Mouse (Mus musculus) liver, postnatal 0 days (tissue): ENCODE data around the gene Dazap2. TPM values are rescaled to one million over a fixed set of nuclear protein-coding genes. Genes with fewer than 3 reads are reported as not detected.

Source experiments
- ATAC-seq: fragments of 200-750 bp; cut with Nextera tagmentation; 2 replicates; pipeline ENCODE4 v1.8.0; 2017; ENCODE audit warnings: mild to moderate bottlenecking, moderate library complexity
- DNase-seq: peaks from one replicate; pipeline ENCODE4 v3.0.0-alpha.2; 2016
- H3K27ac ChIP-seq: fragments of 300-500 bp; sonication (generic); 2 replicates; pipeline ENCODE4 v1.5.1; 2014; ENCODE audit warnings: antibody characterized with exemption, moderate library complexity, mild to moderate bottlenecking, low read depth
- H3K27me3 ChIP-seq: fragments of 300-500 bp; sonication (generic); 2 replicates; pipeline ENCODE4 v1.6.1; 2014; ENCODE audit warnings: low read length, control low read depth, mixed read lengths; ENCODE audit not compliant: insufficient read depth
- H3K36me3 ChIP-seq: fragments of 300-500 bp; sonication (generic); replicated peaks from 2 replicates; pipeline ENCODE4 v1.6.1; 2014; ENCODE audit warnings: mild to moderate bottlenecking, control low read depth, low read length, moderate library complexity, mixed read lengths; ENCODE audit not compliant: insufficient read depth
- H3K4me1 ChIP-seq: fragments of 300-500 bp; sonication (generic); 2 replicates; pipeline ENCODE4 v1.6.1; 2014; ENCODE audit warnings: antibody characterized with exemption, mild to moderate bottlenecking, control low read depth; ENCODE audit not compliant: insufficient read depth
- H3K4me2 ChIP-seq: fragments of 300-500 bp; sonication (generic); 2 replicates; pipeline ENCODE4 v1.6.1; 2014; ENCODE audit warnings: low read depth, mild to moderate bottlenecking, low read length, moderate library complexity, mixed read lengths
- H3K4me3 ChIP-seq: fragments of 300-500 bp; sonication (generic); 2 replicates; pipeline ENCODE4 v1.5.1; 2014; ENCODE audit warnings: low read depth, low read length
- H3K9ac ChIP-seq: fragments of 300-500 bp; sonication (generic); replicated peaks from 2 replicates; pipeline ENCODE4 v1.6.1; 2014; ENCODE audit warnings: mild to moderate bottlenecking, moderate library complexity
- H3K9me3 ChIP-seq: fragments of 300-500 bp; sonication (generic); 2 replicates; pipeline ENCODE4 v1.6.1; 2016; ENCODE audit warnings: mild to moderate bottlenecking, control low read depth, low read length, mixed read lengths
- CTCF ChIP-seq: sonication (generic); IDR thresholded peaks from 2 replicates; pipeline ENCODE4 v1.5.1; 2016; ENCODE audit warnings: antibody characterized with exemption, low read depth
- EP300 ChIP-seq: IDR thresholded peaks from 2 replicates; pipeline ENCODE4 v1.6.1; 2016; ENCODE audit warnings: antibody characterized with exemption, low read depth, mild to moderate bottlenecking
- WGBS: fragments of 180-500 bp; shearing (Covaris S2); extraction: QIAGEN DNeasy Blood & Tissue Kit; methylation state at CpG from one replicate; pipeline ENCODE4 v1.1.7; 2014; ENCODE audit not compliant: insufficient replicate concordance; 5-methylcytosine and 5-hydroxymethylcytosine counted together
- polyA plus RNA-seq: library from polyadenylated mRNA; unstranded; fragments of >200 nt; fragmentation: Nextera tagmentation; extraction: Ambion mirVana; gene quantifications from 2 replicates; pipeline ENCODE4 v1.2.1, GENCODE M21; 2015

Dazap2 gene
- polyA plus RNA-seq, 1 experiment from 2014 or later, result 146 TPM

GRCm38 (mm10) chr15:100639972-100640750 is 25.0 kb downstream of the Dazap2 start:
- peaks cover 9% of the 10 kb centered on the region for H3K4me1 ChIP-seq
- H3K9me3 ChIP-seq, result no peaks in the 10 kb centered on the region
- WGBS, result 70% methylated on average over 16 of the region's 16 CpGs
- H3K36me3 ChIP-seq, result peaks cover 2% of the 10 kb centered on the region; the same call in 1 of the 2 replicates
- H3K9ac ChIP-seq, result no peak overlapping the region
- ATAC-seq, result no peak
- no peak overlapping the region for H3K4me3 ChIP-seq
- peaks cover 13% of the 10 kb centered on the region for H3K27me3 ChIP-seq
- no peak overlapping the region for H3K27ac ChIP-seq
- TF ChIP-seq CTCF (no peak), EP300 (no peak)
- no peak for DNase-seq
- no peak overlapping the region for H3K4me2 ChIP-seq

DNA sequence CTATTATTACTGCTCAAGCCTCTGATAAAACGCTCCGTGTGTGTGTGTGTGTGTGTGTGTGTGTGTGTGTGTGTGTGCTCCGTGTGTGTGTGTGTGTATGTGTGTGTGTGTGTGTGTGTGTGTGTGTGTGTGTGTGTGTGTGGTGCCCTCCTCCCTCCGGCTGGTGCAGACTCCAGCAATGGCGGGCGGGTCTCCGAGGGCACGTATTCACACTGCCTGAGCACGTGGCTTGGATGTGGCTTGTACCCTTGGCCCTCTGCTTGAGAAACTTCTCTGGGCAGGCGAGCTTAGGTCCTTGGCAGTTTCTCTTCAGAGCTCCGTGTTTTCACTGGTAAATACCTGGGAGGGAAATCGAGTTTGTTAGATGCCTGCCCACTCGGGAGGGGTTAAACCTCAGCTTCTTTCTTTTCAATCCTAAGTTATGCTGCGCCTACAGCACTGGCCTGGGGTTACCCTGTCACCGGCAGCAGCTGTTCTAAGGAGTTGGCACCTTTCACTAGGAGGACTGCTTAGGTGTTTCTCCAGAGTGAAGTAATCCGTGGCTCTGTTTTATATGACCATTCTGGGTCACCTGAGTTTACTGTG is 26.2 kb downstream of the Dazap2 start:
- Histone ChIP-seq H3K9me3 (no peaks in the 10 kb centered on the region), H3K9ac (no peak overlapping the region), H3K4me3 (no peak overlapping the region), H3K4me2 (no peak overlapping the region), H3K4me1 (peaks cover 2% of the 10 kb centered on the region; the same call in 1 of the 2 replicates), H3K27ac (no peak overlapping the region), H3K36me3 (peaks cover 2% of the 10 kb centered on the region; the same call in 1 of the 2 replicates), H3K27me3 (peaks cover 1% of the 10 kb centered on the region; the same call in 1 of the 2 replicates)
- no peak for ATAC-seq
- TF ChIP-seq CTCF (no peak), EP300 (no peak)
- 76% methylated on average over 14 of the region's 16 CpGs for WGBS
- DNase-seq, result no peak

- no peak overlapping the region for H3K9ac ChIP-seq
Measured at GRCm38 (mm10) chr15:100642451-100642850, 27.3 kb downstream of the Dazap2 start.

GRCm38 (mm10) chr15:100646161-100646560 is 31.0 kb downstream of the Dazap2 start:
- peaks cover 2% of the 10 kb centered on the region; the same call in 1 of the 2 replicates for H3K36me3 ChIP-seq
- H3K9me3 ChIP-seq, result no peaks in the 10 kb centered on the region
- no peaks in the 10 kb centered on the region for H3K4me1 ChIP-seq
- H3K4me2 ChIP-seq, result no peak overlapping the region
- no peak overlapping the region for H3K4me3 ChIP-seq
- WGBS, result 86% methylated on average over 6 of the region's 6 CpGs
- H3K27ac ChIP-seq, result no peak overlapping the region
- ATAC-seq, result no peak
- TF ChIP-seq EP300 (no peak), CTCF (no peak)
- H3K9ac ChIP-seq, result no peak overlapping the region
- no peak for DNase-seq
- H3K27me3 ChIP-seq, result no peaks in the 10 kb centered on the region

More at GRCm38 (mm10) chr15:100642451-100642850, 27.3 kb downstream of the Dazap2 start:
- ATAC-seq, result no peak
- Histone ChIP-seq H3K4me1 (no peaks in the 10 kb centered on the region), H3K27me3 (no peaks in the 10 kb centered on the region), H3K9me3 (no peaks in the 10 kb centered on the region), H3K36me3 (peaks cover 2% of the 10 kb centered on the region; the same call in 1 of the 2 replicates), H3K4me2 (no peak overlapping the region), H3K4me3 (no peak overlapping the region), H3K27ac (no peak overlapping the region)
- TF ChIP-seq EP300, result no peak
- TF ChIP-seq CTCF, result no peak
- no peak for DNase-seq
- WGBS, result 90% methylated on average over 5 of the region's 7 CpGs

- H3K9ac ChIP-seq, result no peak overlapping the region
- WGBS, result 90% methylated on average over 10 of the region's 10 CpGs
- DNase-seq (no peak), ATAC-seq (no peak)
- TF ChIP-seq CTCF (no peak), EP300 (no peak)
- no peaks in the 10 kb centered on the region; the same call in 1 of the 2 replicates for H3K36me3 ChIP-seq
- no peak overlapping the region for H3K4me3 ChIP-seq
- H3K9me3 ChIP-seq, result no peaks in the 10 kb centered on the region
- H3K27me3 ChIP-seq, result no peaks in the 10 kb centered on the region
- H3K4me1 ChIP-seq, result 0 out of 2 replicates have a peak, but pooled peaks cover 4% of the 10 kb centered on the region
- H3K27ac ChIP-seq, result no peak overlapping the region
- no peak overlapping the region for H3K4me2 ChIP-seq
Measured at GRCm38 (mm10) chr15:100650111-100650510, 35.0 kb downstream of the Dazap2 start.

DNA sequence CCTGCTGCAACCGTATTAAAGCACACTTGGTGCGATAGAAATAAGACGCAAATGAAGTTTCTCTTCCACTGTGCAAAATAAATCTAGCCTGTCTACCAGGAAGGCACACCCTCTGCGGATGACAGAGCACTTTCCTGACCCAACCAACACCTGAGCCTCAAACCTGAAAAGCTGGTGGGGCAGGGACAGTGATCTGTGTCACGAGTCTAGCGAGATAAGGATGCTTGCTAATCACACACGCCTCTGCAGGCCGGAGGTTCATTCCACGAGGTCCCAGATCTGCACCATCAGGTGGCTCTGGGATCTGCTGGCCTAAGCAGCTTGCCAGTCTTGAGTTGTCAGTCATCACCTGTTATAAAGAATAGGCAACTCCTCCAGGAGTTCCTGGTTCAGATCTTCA is 36.5 kb downstream of the Dazap2 start:
- 66% methylated on average over 9 of the region's 9 CpGs for WGBS
- no peak overlapping the region for H3K27ac ChIP-seq
- TF ChIP-seq EP300 (no peak), CTCF (no peak)
- no peak for DNase-seq
- H3K4me2 ChIP-seq, result no peak overlapping the region
- 0 out of 2 replicates have a peak, but pooled peaks cover 7% of the 10 kb centered on the region for H3K4me1 ChIP-seq
- no peak for ATAC-seq
- no peaks in the 10 kb centered on the region for H3K9me3 ChIP-seq
- H3K9ac ChIP-seq, result no peak overlapping the region
- no peaks in the 10 kb centered on the region for H3K27me3 ChIP-seq
- H3K4me3 ChIP-seq, result no peak overlapping the region
- peaks cover 4% of the 10 kb centered on the region for H3K36me3 ChIP-seq
